Mouse (Mus musculus): ENCODE measurements around the gene Klk1b1.
"Not testable (repeated sequence)": the region's sequence is repeated elsewhere in the genome, so short reads cannot be mapped to it uniquely, and the experiment has no call there.

The Klk1b1 gene

DNA sequence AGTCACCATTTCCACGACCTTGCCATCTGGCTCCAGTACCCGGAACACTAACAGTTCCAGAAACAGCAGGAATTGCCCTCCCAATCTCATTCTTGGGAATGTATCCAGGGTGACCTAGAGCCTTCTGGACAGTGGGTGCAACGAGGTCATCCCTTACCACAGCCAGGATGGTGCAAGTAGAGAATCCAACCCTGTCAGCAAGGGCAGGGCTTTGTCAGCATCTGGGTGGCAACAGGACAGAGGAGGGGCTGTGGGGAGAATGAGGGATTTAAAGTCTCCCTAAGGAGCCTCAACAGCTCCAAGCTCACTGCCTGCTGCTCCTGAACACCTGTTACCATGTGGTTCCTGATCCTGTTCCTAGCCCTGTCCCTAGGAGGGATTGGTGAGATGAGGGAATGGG lies at the start of gene Klk1b1:
Klk1b1 (plus strand) TSS at position 301 of the 400 bp plus-strand sequence.
- no peak for DNase-seq (ENCODE audit: inconsistent ontology term)

DNA sequence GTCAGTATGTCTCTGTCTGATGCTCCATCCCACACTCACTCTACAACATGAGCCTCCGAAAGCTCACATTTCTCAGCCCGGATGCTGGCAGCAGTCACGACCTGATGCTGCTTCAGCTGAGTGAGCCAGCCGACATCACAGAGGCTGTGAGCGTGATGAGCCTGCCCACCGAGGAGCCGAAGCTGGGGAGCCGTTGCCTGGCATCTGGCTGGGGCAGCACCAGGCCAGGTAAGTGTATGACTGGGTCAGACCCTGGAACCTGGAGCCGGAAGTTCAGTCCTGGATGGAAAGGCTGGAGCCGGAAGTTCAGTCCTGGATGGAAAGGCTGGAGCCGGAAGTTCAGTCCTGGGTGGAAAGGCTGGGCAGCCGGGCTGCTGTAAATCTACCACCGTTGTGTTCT lies 48.1 kb upstream of the Klk1b1 start:
- DNase-seq (ENCODE audit: inconsistent ontology term), result no peak

DNA sequence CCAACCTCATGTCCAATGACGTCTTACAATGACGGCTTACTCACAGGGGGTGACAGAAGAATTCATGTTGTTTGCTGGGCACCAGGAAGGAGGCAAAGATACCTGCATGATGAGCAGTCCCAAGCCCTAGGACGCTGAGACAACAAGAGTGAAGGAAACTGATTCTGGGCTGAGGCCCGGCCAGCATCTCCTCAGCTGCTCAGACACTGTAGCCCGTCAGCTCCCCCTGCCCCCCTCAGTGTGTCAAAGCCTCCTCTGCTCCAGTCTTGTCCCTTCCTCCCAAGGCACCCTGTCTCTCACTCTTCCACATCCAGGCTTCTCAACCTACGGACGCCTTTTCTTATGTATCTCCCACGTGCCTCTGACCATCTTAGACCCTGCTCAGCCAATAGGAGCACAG lies 47.7 kb upstream of the Klk1b1 start:
- DNase-seq (ENCODE audit: inconsistent ontology term), result no peak

DNA sequence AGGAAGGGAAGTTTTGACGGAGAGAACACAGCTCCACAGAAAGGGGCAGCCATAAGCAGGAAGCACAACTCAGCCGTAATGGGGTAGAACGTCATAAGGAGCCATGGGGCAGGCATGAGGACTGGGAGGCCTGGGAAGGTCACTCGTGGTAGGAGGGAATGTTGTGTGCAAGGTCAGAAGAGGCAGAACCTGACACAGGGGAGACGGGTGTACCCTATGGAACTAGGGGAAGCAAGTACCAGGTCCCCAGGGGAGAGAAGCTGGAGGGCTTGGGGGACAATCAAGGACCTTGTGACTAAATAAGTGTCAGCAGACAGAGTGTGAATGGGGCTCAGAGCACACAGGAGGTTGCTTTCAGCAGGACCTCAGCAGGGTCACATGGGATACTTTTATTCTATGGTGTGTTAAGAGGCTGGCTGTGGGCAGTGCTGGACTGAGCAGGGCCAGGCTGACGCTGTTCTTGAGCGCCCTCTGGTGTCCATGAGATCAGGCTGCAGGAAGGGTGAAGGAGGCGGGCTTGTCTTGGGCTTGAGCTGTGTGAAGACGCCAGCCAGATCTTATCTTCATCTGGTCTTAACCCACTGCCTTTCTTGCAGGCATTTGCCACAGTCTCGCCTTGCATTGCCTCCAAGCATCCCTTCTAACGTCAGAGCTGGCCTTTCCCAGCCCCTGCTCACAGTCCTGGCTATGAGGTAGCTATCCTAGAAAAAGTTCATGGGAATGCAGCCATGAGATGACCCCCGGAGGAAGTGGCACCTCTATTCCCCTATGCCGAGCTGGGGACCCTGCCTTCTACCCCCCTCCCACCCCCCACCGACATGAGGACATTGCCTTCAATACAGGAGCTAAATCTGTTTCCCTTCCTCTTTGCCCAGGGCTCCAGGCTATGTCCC lies 46.7 kb upstream of the Klk1b1 start:
- DNase-seq (ENCODE audit: inconsistent ontology term), result peak; percentile 34

DNA sequence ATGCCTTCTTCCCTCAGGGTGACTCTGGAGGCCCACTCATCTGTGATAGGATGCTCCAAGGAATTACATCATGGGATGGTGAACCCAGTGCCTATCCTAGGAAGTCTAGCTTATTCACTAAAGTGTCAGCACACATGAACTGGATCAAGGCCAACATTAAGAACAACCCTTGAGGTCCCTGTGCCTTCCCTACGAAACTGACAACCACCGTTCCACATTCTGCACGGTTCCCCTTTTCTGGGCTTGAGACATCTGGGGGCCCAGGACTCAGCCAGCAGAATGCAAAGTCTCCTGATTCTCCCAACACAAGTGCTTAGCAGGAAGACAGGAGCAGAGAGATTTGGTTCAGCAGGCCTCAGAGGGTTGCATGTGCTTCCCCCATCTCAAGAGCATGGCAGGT lies 46.0 kb upstream of the Klk1b1 start:
- DNase-seq (ENCODE audit: inconsistent ontology term), result no peak

DNA sequence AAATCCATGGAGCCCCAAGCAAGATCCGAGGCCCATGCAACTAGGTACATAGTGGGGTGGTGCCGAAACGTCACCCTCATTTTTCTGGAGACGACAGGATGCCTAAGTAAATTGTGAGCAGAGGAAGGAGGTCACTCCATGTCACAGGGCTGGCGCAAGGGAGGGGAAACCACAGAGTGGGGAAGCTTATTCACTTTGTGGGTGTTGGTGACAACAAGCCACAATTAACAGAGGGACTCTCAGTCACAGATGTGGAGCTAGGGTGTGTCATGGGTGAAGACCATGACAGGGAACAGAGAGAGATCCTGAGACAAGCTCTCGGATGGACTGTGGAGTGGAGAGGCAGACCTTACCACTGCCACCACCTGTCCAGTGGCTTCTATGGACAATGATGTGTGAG lies 45.5 kb upstream of the Klk1b1 start:
- no peak for DNase-seq (ENCODE audit: inconsistent ontology term)

DNA sequence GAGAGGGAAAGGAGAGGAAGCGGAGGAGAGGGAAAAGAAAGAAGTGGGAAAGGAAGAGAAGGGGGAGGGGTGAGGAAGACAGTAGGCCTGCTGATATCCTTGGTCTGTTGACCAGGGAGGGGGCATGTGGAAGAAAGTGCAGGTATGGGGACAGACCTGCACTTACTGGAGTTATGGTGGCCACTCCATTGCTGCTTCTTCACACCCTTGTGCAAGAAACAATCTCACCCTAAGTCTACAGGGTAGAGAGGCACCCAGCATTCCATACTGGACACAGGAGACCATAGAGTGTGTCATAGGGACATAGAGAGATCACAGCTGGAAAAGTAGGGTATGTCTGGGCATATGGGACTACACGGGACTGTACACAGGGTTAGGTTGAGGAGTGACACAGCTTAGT lies 44.6 kb upstream of the Klk1b1 start:
- DNase-seq (ENCODE audit: inconsistent ontology term), result no peak

DNA sequence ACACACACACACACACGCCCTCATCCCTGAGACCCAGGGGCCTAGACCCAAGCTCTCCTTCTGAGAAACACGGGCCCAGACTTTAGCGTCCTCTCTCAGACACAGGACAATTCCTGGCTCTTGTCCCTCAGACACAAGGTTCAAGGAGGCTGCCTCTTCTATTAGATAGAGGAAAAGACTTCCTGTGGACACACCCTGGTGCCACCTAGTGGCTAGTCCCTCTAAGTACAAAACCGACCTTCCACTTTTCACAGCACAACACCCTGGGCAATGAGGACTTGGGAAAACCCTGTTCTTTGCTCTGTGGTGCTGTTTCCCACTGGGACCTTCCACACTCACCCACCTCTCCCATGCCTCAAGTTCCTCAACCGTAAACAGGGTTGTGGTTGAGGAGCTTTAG lies 40.6 kb upstream of the Klk1b1 start:
- DNase-seq (ENCODE audit: inconsistent ontology term), result no peak

DNA sequence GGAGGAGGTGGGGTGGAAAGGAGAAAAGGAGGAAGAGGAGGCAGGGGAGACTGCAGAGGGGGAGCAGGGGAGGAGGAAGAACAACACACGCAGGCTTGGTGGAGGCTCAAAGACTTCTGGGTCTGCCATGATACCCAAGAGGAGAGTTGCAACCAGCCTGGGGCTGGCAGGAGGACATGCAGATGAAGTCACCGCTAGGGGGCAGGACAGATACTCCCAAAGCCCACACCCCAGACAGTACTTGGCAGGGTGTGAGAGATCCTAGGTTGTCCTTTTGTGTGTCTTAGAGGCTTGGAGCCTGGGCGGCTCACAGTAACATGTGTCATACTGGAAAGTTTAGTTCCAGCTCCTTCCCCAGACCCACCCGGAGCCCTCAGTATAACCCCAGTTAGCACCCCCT lies 38.0 kb upstream of the Klk1b1 start:
- DNase-seq (ENCODE audit: inconsistent ontology term), result no peak

DNA sequence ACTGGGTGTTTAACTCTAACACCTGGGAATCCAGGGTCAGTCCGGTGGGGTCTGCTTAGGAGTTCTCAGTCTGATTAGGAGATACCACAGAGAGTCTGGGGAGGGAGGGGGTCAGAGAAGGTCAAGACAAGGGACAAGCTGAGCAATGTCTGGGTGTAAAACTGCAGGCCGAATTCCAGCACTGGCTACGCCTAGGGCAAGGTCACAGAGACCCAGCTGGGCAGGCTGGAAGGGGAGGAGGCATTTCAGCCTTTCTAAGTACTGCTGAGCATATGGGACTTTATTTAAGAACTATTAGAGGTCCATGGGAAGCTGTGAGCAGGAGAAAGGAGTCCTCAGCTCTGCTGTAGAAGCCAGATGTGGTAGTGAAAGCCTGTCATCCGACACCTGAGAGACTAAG lies 34.2 kb upstream of the Klk1b1 start:
- DNase-seq (ENCODE audit: inconsistent ontology term), result no peak

DNA sequence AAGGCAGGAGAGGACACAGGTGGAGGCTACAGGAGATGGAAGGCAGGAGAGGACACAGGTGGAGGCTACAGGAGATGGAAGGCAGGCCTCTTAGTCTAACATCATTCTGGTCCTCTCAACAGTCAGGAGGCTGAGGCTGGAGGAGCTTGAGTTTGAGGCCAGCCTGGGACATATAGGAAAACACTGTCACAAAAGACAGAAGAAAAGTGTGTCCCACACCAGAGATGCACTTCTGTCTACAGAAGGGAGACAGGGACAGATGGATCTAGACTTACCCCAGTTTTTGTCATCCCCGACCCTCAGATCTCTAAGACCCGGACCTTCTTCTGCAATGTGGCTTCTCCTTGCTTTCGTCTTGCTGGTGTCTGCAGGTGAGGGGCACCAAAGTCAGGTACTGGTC lies 33.1 kb upstream of the Klk1b1 start, which contains the start of gene Klk15:
Klk15 (plus strand) TSS at position 301 of the 400 bp plus-strand sequence.
- DNase-seq (ENCODE audit: inconsistent ontology term), result no peak

DNA sequence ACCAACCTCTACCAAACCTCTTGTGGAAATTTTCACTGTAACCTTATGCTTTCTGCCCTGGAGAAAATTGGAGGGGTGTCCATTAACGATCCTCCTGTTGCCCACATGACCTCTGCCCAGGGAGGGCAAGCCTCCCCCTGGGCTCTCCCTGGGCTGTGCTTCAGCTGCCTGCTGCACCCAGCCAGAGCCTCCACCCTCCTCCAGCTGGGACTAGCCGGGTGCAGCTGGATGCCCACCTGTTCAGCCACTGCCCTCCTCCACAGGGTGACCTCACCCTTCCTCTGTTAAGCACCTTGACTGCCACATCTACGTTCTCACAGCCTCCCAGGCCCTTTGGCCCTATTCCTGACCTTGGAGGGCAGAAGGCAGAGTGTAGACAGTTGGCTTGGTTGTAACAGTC lies 31.8 kb upstream of the Klk1b1 start:
- no peak for DNase-seq (ENCODE audit: inconsistent ontology term)

DNA sequence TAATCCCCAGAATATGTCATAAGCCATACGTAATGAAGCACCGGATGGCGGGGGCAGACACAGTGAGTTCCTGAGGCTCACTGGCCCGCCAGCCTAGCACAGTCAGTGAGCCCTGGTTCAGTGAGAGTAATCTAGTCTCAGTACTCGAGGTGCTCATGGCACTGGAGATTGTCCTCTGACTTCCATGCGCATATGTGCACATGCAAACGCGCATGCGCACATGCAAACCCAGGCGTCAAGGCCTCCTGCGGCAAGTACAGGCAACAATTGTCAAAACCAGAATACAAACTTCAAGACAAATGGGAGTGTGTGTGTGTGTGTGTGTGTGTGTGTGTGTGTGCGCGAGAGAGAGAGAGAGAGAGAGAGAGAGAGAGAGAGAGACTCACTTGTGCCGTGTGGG lies 30.0 kb upstream of the Klk1b1 start:
- DNase-seq (ENCODE audit: inconsistent ontology term), result no peak

DNA sequence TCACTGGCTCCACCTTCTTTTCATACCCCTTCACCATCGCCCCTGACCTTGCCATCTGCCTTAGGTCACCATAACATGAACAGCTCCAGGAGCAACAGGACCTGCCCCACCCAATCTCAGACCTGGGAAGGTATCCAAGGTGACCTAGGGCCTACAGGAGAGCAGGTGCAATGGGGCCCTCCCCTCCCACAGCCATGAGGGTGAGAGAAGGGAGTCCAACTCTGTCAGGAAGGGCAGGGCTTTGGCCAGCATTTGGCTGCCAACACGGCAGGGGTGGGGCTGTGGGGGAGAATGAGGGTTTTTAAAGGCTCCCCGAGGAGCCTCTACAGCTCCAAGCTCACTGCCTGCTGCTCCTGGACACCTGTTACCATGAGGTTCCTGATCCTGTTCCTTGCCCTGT lies 24.3 kb upstream of the Klk1b1 start:
- DNase-seq (ENCODE audit: inconsistent ontology term), result not testable (repeated sequence)

DNA sequence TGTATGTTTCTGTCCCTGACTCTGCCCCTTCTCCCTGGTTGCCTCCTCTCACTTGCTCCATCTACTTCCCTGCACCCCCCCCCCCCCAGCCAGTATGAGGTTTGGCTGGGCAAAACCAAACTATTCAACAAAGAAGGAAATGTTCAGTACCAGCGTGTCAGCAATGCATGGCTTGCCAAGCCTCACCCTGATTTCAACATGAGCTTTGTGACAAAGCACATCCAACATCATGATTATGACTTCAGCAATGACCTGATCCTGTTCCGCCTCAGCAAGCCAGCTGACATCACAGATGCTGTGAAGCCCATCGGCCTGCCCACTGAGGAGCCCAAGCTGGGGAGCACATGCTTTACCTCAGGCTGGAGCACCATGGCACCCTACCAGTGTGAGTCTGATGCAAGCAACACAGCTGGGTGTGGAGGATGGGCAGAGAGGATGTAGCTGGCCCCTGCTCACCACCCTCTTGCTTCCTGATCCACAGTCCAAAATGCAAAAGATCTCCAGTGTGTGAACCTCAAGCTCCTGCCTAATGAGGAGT lies 21.8 kb upstream of the Klk1b1 start:
- no peak for DNase-seq (ENCODE audit: inconsistent ontology term)

DNA sequence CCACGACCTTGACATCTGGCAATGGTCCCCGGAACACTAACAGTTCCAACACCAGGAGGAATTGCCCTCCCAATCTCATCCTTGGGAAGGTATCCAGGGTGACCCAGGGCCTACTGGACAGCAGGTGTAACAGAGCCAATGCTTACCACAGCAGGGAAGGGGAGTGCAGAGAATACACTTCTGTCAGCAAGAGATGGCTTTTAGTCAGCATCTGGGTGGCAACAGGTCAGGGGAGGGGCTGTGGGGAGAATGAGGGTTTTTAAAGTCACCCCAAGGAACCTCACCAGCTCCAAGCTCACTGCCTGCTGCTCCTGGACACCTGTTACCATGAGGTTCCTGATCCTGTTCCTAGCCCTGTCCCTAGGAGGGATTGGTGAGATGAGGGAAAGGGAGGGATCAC lies 16.2 kb upstream of the Klk1b1 start, which contains the start of gene Klk1b8:
Klk1b8 (plus strand) TSS at position 301 of the 400 bp plus-strand sequence.
- no peak for DNase-seq (ENCODE audit: inconsistent ontology term)

DNA sequence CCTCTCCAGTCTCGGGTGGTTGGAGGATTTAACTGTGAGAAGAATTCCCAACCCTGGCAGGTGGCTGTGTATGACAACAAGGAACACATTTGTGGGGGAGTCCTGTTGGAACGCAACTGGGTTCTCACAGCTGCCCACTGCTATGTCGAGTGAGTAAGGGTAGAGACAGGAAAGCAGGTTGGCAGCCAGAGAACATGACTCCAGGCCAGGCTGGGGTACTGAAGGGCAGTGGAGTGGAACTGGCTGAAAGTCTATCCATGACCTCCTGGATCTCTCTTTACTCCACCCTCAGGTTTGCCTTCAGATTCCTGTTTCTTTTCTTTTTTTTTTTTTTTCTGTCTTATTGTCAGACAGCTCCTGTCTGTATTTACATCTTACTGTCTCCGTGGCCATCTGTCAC lies 13.8 kb upstream of the Klk1b1 start:
- no peak for DNase-seq (ENCODE audit: inconsistent ontology term)

DNA sequence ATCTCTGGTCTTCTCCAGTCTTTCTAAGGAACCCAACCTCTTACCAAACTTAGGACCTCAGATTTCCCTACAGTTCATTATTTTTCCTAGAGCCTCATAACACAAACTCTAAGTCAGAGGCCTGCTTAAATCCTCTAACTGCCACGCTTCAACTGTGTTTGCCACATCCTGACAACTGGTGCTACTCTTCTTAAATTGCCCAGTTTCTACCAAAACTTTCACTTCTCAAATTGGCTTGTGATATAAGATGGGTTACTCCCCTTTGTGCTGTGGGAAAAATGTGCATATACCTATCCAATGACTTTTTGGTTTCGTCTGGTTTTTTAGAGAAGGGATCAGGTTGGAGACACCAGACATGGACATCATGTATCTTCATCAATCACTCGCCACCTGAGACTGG lies 507 bp downstream of the Klk1b1 start:
- no peak for DNase-seq (ENCODE audit: inconsistent ontology term)

DNA sequence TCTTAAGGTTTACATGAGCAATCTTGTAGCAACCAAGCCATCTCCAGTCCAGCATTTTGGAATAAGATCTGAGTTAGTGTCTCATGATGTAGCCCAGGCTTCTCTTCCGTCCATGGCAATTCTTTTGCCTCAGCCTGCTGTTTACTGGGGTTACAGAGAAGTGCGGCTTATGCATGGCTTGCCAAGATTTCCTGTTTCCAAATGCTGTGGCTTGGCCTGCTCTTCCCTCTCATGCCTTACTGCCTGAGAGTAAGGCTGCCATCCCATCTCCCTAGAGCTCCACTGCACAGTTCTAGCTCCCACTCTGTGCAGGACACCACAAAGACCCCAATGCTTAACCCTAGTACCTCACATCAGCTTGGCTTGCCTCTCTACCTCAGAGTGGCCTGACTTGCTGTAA lies 1.1 kb downstream of the Klk1b1 start:
- no peak for DNase-seq (ENCODE audit: inconsistent ontology term)

DNA sequence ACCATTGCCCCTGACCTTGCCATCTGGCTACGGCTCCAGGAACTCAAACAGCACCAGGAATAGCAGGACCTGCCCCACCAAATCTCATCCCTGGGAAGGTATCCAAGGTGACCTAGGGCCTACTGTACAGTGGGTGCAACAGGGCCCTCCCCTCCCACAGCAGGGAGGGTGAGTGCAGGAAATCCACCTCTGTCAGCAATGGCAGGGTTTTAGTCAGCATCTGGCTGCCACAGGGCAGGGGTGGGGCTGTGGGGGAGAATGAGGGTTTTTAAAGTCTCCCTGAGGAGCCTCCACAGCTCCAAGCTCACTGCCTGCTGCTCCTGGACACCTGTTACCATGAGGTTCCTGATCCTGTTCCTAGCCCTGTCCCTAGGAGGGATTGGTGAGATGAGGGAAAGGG lies 9.2 kb downstream of the Klk1b1 start, which contains the start of gene Klk1b9:
Klk1b9 (plus strand) TSS at position 301 of the 400 bp plus-strand sequence.
- DNase-seq (ENCODE audit: inconsistent ontology term), result not testable (repeated sequence)

DNA sequence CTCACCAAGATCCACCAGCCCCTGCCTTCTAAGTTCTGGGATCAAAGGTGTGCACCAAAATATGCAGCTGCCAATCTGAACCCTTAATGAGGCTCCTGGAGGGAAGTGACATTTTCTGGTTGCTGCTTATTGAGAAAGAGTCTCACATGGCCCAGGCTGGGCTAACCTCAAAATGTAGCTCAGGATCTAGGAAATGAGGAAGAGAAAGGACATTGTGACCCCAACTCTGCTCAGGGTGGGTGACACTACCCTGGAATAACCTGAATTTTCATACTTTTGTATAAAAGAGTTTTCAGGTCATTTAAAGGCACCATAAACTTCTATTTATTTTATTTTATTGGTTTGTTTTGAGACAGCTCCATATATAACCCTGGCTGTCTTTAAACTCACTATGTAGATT lies 19.1 kb downstream of the Klk1b1 start:
- DNase-seq (ENCODE audit: inconsistent ontology term), result no peak

DNA sequence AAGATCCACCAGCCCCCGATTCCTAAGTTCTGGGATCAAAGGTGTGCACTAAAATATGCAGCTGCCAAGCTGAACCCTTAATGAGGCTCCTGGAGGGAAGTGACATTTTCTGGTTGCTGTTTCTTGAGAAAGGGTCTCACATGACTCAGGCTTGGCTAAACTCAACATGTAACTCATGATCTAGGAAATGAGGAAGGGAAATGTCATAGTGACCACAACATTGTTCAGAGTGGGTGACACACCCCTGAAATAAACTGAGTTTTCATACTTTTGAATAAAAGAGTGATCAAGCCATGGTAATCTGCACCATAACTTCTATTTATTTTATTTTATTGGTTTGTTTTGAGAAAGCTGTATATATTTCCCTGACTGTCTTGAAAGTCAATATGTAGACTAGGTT lies 28.3 kb downstream of the Klk1b1 start:
- DNase-seq (ENCODE audit: inconsistent ontology term), result not testable (repeated sequence)

DNA sequence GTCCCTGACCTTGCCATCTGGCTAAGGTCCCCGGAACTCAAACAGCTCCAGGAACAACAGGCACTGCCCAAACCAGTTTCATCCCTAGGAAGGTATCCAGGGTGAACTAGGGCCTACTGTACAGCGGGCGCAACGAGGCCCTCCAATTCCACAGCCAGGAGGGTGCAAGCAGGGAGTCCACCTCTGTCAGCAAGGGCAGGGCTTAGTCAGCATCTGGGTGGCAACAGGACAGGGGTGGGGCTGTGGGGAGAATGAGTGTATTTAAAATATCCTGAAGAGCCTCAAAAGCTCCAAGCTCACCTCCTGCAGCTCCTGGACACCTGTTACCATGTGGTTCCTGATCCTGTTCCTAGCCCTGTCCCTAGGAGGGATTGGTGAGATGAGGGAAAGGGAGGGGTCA lies 29.0 kb downstream of the Klk1b1 start, which contains the start of gene Klk1b11:
Klk1b11 (plus strand) TSS at position 301 of the 400 bp plus-strand sequence.
- DNase-seq (ENCODE audit: inconsistent ontology term), result not testable (repeated sequence)
